Mouse (Mus musculus): Measurements from ENCODE around the gene Gldn.

GRCm38 (mm10) chr9:54308751-54309358 is 22.6 kb downstream of the Gldn start:
- TF ChIP-seq CTCF (IDR thresholded peaks at IDR 0.05; ENCODE audit: low read depth, low read length): no peak
- TF ChIP-seq POLR2A (IDR thresholded peaks at IDR 0.05; ENCODE audit: borderline replicate concordance, low read depth, low read length): no peak
